Mouse (Mus musculus) mouse embryonic stem cell (cell line): ENCODE measurements around the gene Rnf13.
"Not testable (repeated sequence)": the region's sequence is repeated elsewhere in the genome, so short reads cannot be mapped to it uniquely, and the experiment has no call there.

Experiments used
- in situ Hi-C, 2 experiments: fragments of 300-500 bp; cut with MboI; formaldehyde crosslinking; loops; 1 replicate in 1 of 2; 3 replicates in 1 of 2; pipeline ENCODE4 v1.14.3; 2019 to 2020; ENCODE audit warnings: low sequenced_read_pairs in 2 of 2, low pct_unique_long_range_greater_than_20kb in 1 of 2, mixed read lengths in 1 of 2; ENCODE audit not compliant: unreplicated experiment in 1 of 2

Gene Rnf13

GRCm38 (mm10) chr3:57735511-57736370 lies at the start of gene Rnf13:
Gene Rnf13 (plus strand): TSS chr3:57736062.
- in situ Hi-C loops: no loop called here

- in situ Hi-C loops: no loop called here
These were observed 44.1 kb upstream of the Rnf13 start for GRCm38 (mm10) chr3:57691772-57692171.

- in situ Hi-C loops: no loop called here
These were observed 43.1 kb upstream of the Rnf13 start, which contains the start of gene Ankub1 for GRCm38 (mm10) chr3:57692719-57693118. Gene Ankub1 (minus strand): TSS chr3:57692799.

- in situ Hi-C loops: no loop called here
These were observed 39.6 kb upstream of the Rnf13 start for GRCm38 (mm10) chr3:57696249-57696648.

- in situ Hi-C loops: no loop called here
These were observed 39.1 kb upstream of the Rnf13 start for GRCm38 (mm10) chr3:57696779-57697178.

GRCm38 (mm10) chr3:57714151-57714550 lies 21.7 kb upstream of the Rnf13 start:
- in situ Hi-C loops: no loop called here

GRCm38 (mm10) chr3:57732206-57732915 lies 3.5 kb upstream of the Rnf13 start:
- in situ Hi-C loops: no loop called here

- in situ Hi-C loops: no loop called here
These were observed 695 bp downstream of the Rnf13 start for GRCm38 (mm10) chr3:57736419-57737095.

- in situ Hi-C loops: no loop called here
These were observed 4.0 kb downstream of the Rnf13 start for GRCm38 (mm10) chr3:57739830-57740229.

- in situ Hi-C loops: no loop called here
These were observed 12.9 kb downstream of the Rnf13 start for GRCm38 (mm10) chr3:57748576-57749267.

GRCm38 (mm10) chr3:57776915-57777314 lies 41.1 kb downstream of the Rnf13 start:
- in situ Hi-C loops: no loop called here

GRCm38 (mm10) chr3:57788472-57788871 lies 52.6 kb downstream of the Rnf13 start:
- in situ Hi-C loops: no loop called here

GRCm38 (mm10) chr3:57789005-57789962 lies 53.4 kb downstream of the Rnf13 start:
- in situ Hi-C loops: no loop called here

- in situ Hi-C loops: no loop called here
These were observed 55.2 kb downstream of the Rnf13 start for GRCm38 (mm10) chr3:57791104-57791503.

GRCm38 (mm10) chr3:57795071-57795470 lies 59.2 kb downstream of the Rnf13 start:
- in situ Hi-C loops: not testable (repeated sequence)

GRCm38 (mm10) chr3:57815447-57815846 lies 79.6 kb downstream of the Rnf13 start:
- in situ Hi-C loops: no loop called here

- in situ Hi-C loops: loop anchor here in 1 of 2 experiments (25.0 kb wide), 2 partner anchors 164 to 364 kb away; partner anchors contain the start of gene Commd2
These were observed 90.0 kb downstream of the Rnf13 start for GRCm38 (mm10) chr3:57825866-57826265.
